Mouse (Mus musculus) gastrocnemius, adult 8-10 months (tissue): Measurements from ENCODE around the gene Fcor. TPM values are rescaled to one million over a fixed set of nuclear protein-coding genes. Genes with fewer than 3 reads are reported as not detected.

ENCODE experiments used
- DNase-seq, 2 experiments: peaks; one replicate each; pipeline ENCODE4 v3.0.0; 2022; ENCODE audit warnings: low spot score in 2 of 2
- total RNA-seq, 4 experiments: library from RNA; stranded (reverse); gene quantifications; 2 replicates each; pipeline ENCODE4 v1.2.4; 2022

The Fcor gene
- total RNA-seq, 4 experiments from 2014 or later: 1.3 to 2.1 (median 2.1) TPM; not detected in 1

GRCm38 (mm10) chr8:3622119-3622518 lies 50.0 kb downstream of the Fcor start:
- DNase-seq: no peak

GRCm38 (mm10) chr8:3621199-3621970 lies 50.8 kb downstream of the Fcor start, which contains the start of the genes Xab2 and Pet100:
Gene Xab2, minus strand, starts transcription at chr8:3621316.
Gene Pet100, plus strand, starts transcription at chr8:3621548.
- peak; percentile 98 for DNase-seq

Other genes with a start within 250 kb of the Fcor start
- 1 to 10 TPM; 2.0 to 3.2 (median 2.7) TPM for gene Pex11g, start 204.7 kb downstream of the Fcor start, total RNA-seq
- not detected for gene Tex45, start 201.5 kb downstream of the Fcor start, total RNA-seq
- gene Zfp358, start 179.2 kb downstream of the Fcor start, total RNA-seq: 10 to 100 TPM; 39.0 to 44.5 (median 41.3) TPM
- 10 to 100 TPM; 21.5 to 23.2 (median 22.0) TPM for gene Mcoln1, start 171.9 kb downstream of the Fcor start, total RNA-seq
- 1 to 10 TPM; 5.8 to 9.8 (median 7.9) TPM for gene Pnpla6, start 157.0 kb downstream of the Fcor start, total RNA-seq
- gene C330021F23Rik, start 104.4 kb downstream of the Fcor start, total RNA-seq: not detected
- under 1 TPM; 0.12 to 0.46 (median 0.24) TPM for gene Camsap3, start 85.1 kb downstream of the Fcor start, total RNA-seq
- 10 to 100 TPM in 3 of 4 experiments, 1 to 10 TPM in 1; 9.5 to 12.2 (median 11.2) TPM for gene Xab2, start 51.0 kb downstream of the Fcor start, total RNA-seq
- gene Pet100, start 50.8 kb downstream of the Fcor start, total RNA-seq: 10 to 100 TPM; 80.6 to 87.8 (median 85.1) TPM
- not detected for gene Pcp2, start 46.8 kb downstream of the Fcor start, total RNA-seq
- 1 to 10 TPM; 2.6 to 6.3 (median 3.8) TPM for gene Stxbp2, start 41.4 kb downstream of the Fcor start, total RNA-seq
- 1 to 10 TPM; 1.3 to 8.8 (median 3.2) TPM for gene Retn, start 16.6 kb downstream of the Fcor start, total RNA-seq
- gene Mcemp1, start 6.6 kb downstream of the Fcor start, total RNA-seq: not detected
- gene Trappc5, start 3.9 kb upstream of the Fcor start, total RNA-seq: 10 to 100 TPM; 19.5 to 22.7 (median 20.3) TPM
- gene Fcer2a, start 21.8 kb upstream of the Fcor start, total RNA-seq: not detected
- not detected for gene Clec4g, start 48.3 kb upstream of the Fcor start, total RNA-seq
- 1 to 10 TPM in 1 of 4 experiments, under 1 TPM in 3; 0.19 to 1.2 (median 0.38) TPM for gene Cd209a, start 76.6 kb upstream of the Fcor start, total RNA-seq
- gene Cd209e, start 181.9 kb upstream of the Fcor start, total RNA-seq: not detected
- 1 to 10 TPM in 2 of 4 experiments, under 1 TPM in 2; 0.56 to 2.1 (median 1.1) TPM for gene Cd209d, start 206.2 kb upstream of the Fcor start, total RNA-seq